Mouse (Mus musculus) natural killer cell, adult 2 months (primary cell): ENCODE results near the gene Hoxa3.

Experiments used
- DNase-seq, 2 experiments: peaks; one replicate each; pipeline ENCODE4 v3.0.0; 2022; ENCODE audit warnings: low spot score in 2 of 2

Hoxa3 gene

DNA sequence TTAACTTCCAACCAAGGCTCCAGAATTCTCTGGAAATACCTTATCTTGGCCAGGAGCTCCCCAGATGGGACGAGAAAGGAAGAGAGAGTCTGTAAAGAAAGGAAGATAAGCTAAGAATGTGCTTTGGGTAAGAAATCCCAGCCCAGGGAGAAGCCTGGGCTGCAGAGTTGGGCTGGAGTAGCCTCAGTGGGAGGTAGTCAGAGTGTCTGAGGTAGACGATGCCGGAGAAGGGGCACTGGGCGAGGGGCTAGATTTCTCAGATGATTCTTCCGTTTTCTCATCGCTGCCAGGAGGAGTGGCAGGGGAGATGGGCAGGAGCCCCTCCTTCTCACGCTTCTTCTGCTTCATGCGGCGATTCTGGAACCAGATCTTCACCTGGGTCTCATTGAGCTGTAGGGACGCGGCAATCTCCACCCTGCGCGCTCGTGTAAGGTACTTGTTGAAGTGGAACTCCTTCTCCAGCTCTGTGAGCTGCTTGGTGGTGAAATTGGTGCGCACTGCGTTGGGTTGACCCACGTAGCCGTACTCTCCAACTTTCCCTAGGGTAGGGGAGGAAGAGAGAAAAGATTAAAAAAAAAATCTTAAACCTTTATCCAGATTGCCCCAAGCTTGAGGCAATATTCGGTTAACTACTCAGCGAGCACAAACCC is 56.5 kb downstream of the Hoxa3 start:
- DNase-seq: no peak

DNA sequence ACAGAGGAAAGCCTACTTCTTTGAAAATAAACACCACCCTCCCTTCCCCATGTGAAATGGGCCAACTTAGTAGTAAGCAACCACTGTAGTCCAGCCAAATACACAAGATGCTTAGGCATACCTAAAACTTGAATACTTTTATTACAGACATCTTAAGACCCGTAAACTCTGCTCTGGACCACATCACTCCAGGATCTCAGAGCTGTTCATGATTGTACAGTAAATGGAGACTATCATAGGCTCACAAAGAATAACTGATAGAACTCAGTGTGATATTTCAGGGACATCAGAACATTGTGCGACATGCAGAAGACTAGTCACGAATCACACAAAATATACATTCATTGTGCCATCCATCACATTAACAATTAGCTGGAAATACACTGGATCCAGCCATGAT is 57.7 kb downstream of the Hoxa3 start:
- DNase-seq: no peak

DNA sequence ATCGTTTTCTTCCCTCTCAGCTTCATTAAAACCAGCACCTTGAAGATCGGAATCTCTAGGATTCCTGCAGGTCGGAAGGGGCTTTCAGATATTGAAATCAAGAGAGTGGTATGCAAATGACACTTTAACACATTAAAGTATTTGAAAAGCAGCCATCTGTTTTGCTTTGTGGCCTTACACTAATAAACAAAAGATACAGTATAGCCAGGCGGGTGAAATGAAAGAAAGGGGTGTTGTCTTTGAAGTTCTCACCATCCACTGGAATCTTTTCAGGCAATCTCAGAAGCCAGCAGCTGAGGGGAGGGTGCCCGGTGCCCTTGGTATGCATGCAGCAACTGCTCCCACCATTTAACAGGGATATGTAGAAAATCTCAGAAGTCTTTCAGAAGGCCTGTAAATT is 59.1 kb downstream of the Hoxa3 start:
- DNase-seq: no peak

DNA sequence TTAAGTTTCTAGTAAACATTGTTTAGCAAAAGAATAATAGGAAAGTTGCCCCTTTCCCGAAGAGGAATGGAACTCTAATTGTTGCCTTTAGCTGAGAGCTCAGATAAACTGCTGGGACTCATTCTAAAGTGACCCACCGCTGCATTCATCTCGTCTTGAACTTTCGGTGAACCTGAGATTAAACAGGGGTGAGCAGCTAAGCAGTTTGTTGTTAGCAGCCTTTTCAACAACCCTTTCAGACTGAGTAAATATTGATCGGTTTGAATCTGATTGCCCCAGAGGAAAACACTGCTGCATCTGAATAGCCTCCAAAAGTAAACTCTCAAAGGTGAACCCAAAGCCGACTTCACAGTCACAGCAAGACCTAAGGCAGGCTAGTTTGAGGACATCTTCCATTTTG is 59.9 kb downstream of the Hoxa3 start:
- no peak for DNase-seq

DNA sequence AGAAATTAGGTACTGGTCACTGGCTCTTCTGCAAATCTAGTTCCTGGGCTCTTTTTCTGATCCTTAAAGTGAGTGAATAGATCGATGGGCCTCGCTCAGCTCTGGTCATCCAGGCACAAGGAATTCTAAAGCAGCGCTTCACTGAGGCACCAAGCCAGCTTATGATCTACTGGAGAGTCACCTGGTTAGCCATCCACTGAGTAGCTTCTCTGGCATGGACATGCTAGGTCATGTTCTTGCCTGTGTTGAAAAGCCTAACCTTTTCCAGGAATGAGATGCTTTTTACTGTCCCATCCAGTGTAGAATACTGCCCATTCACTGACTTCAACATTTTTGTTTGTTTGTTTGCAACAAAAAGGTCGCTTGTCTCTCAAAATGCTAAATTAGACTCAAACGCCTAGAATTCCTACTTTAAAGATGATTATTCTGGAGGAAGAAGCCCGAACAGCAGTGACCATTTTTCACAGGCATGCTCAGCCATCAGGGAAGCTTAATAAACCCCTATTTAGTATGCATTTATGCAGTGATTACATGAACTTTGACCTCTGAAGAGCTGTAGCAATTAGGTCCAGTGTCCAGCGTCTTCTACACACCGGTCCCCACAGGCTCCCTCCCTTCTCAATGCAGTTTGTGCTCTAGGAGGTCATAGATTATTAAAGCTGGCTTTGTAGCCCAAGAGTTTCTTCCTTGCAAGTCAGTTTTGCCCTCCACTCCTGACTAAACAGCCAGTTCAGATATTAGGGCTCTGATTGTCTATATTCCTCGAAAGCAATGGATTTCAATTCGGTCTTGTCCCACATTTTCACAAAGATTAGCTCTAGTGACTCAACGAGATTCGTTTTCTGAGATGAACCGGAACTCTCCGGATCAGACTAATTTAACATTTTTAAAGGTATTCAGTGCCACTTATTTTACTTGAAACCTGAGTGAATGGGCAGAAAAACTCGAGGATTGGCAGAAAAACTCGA is 60.6 kb downstream of the Hoxa3 start:
- no peak for DNase-seq

DNA sequence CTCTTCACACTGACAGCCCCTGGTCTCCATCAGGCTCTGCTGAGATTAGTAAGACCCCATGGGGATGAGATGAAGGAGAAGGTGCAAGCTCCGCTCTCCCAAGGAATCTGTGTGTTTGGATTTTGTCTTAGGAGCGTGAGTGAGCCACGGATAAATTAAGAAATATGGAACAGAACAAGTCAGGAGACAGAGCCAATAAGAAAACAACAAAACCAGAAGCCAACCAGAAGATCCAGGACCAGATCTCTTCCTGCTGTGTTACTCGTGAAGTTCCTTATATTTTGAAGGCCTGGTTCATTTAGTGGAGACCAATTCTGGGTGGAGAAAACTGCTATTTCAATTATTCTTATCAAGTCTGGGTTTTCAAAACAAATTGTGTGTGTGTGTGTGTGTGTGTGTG is 61.6 kb downstream of the Hoxa3 start:
- no peak for DNase-seq

DNA sequence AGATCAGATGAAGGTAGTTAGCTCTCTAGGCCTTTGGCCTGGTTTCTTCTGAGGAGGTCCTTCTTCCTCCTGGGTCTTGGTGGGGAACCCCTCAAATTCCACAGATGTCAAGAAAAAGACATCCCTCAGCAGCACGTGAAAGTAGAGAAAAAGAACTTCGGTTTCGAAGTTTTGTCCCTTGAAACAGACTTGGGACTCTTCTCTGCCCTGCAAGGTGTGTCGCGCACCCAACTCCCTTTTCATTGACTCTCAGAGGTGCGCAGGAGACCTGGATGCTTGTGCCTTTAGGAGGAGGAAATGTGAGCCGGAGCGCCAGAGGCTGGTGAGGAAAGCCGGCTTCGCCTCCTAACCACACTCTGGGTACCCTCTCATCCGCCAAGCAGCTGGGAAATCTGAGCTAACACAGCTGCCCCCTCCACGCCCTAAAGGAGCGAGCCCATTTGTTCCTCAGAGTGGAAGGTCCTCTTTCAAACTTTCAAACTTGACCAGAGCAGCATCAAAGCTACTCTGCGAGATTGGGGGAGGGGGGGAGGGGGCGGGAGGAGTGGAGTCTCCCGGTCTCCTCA is 62.7 kb downstream of the Hoxa3 start:
- no peak for DNase-seq

DNA sequence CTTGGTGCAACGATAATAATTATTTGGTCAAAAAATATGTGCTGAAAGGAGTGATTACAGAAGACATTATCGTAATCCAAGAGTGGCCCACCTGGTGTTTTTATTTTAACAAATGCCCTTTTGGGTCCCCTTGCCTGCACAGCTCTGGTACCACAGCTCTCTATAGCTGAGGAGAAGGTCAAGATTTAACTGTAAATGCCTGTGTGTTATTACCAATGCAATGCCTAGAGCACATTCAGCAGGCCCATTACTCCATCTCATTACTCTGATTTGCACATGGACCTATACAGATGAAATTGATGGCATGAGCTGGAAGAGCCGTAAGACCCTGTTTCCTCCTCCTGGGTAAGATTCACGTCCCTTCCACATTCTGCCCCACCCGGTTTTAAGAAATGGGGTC is 74.0 kb downstream of the Hoxa3 start:
- no peak for DNase-seq

DNA sequence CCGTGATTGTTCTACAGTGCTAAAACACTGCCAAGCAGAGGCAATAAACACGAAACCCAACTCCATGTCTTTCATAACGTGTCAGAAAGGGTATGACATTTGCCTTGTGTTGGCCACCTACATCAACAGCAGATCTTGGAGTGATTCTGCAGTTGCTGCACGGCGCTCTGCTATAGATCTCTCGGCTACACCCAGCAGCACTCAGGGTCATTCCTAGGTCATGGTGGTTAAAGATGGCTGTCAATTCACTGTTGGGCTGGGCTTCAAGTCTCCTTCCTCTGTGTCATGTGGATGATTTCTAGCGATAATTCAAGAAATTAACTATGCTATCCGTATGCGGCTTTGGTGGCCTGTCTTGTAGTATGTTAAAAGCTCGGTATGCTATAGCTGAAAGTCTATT is 74.6 kb downstream of the Hoxa3 start:
- no peak for DNase-seq

DNA sequence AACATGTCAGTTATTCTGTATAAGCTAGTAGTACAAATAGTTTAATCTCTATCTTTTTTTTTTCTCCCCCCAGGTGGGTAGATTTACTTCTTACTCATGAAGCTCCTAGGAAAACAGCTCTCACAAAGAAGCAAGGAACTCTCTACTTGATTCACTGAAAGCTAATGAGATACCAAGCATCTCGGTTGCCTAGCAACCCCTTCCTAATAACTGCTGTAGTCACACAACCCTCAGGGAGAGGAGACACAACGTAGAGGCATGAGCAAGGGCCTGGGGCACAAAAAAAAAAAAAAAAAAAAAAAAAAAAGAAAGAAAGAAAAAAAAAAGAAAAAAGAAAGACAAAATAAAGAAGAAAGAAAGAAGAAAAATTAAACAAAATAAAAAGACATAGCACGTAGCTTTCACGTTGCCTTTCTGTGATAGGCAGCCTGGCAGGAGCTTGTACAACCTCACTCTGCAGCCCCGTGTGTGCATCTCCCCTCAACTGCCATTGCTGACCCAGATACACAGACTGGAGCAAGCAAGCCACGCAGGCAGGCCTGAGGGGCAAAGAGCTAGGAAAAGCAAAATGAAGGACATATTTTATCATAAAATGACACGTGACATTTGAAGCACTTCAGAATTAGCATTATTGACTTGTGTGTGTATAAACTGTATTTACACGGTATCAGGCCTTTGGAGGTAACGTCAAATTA is 75.1 kb downstream of the Hoxa3 start:
- DNase-seq: no peak

DNA sequence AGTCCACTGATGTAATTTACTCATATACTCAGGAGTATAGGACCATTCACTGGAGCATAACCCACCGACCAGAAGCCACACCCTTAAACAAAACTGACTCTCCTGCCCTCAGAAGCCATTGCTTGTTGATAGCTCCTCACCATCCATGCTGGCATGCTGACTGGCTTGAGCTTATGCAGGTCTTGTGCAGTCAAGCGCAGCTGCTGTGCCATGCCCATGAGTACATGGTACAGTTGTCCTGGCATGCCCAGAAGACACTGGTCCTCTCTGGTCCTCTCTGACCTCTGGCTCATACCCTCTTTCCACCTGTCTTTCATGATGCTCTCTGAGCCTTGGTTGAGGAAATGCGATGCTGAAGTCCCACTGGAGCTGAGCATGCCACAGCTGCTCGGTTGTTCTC is 89.5 kb downstream of the Hoxa3 start:
- no peak for DNase-seq

DNA sequence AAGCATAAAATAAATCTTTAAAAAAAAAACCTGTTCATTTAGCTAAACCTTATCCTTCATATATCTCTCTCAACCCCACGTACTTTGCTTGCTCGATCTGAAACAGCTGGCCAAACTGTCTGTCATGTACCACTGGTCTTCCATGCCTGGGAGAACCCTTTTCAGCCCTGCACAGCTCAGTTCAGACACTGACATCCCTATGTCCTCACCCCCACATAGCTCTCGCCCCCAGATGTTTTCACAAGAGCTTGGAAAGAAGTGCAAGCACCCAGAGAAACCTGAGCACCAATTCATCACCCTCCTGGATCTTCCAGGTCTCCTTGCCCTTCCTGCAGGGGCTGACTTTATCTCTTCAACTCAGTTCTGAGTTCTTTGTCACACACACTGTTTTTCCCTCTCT is 92.0 kb downstream of the Hoxa3 start:
- no peak for DNase-seq
